Mouse (Mus musculus): ENCODE data around the gene Ctsa. TPM values are rescaled to one million over a fixed set of nuclear protein-coding genes. Genes with fewer than 3 reads are reported as not detected.
"Not testable (repeated sequence)": the region's sequence is repeated elsewhere in the genome, so short reads cannot be mapped to it uniquely, and the experiment has no call there.

The Ctsa gene
- polyA plus RNA-seq, 1 experiment from 2014 or later = 135 TPM

DNA sequence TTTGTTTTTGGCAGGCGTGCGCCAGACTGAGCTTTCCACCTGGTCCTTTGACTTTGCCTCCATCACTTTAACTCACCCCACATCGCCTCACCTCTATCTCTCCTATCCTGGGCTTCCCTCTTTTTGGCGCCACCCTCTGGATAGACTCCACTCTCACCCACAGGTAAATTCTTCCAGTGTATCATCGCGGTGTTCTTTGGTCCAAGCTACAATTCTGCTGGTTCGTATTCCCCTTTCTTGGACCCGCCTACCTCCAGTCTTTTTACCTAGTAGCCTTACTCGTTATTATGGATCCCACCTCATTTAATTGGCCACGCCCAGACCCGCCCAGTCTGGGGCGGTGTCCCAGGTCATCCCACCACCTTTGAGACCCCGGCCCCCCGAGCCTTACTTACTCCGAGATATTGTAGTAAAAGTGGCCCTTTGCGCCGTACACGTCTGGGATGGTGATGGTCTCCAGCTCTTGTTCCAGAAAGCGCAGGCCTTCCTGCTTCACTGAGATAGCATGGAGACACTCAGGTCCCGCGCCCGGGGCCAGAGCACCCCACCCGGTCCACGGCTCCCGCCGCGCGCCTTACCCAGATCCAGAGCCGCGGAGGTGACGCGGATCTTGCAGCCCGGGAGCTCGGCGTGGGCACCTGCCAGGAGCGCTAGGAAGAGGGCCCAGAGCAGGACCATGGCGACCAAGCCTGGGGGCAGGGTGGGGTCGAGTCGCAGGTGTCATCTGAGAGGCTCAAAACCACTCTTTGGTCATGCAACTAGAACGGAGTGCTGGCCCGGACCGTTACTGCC, 23.8 kb downstream of the Ctsa start:
- Histone ChIP-seq H3K4me3 (ENCODE audit: low read length) (peak overlapping the region; percentile 56), H3K27ac (ENCODE audit: low read depth, low read length) (no peak overlapping the region), H3K27me3 (ENCODE audit: control insufficient read depth, insufficient read depth, low read length) (peaks cover 24% of the 10 kb centered on the region), H3K36me3 (ENCODE audit: control insufficient read depth, insufficient read depth, low read length) (no peaks in the 10 kb centered on the region), H3K9me3 (ENCODE audit: control insufficient read depth, low read length) (no peaks in the 10 kb centered on the region), H3K4me1 (ENCODE audit: control insufficient read depth, insufficient read depth, low read length) (peaks cover 39% of the 10 kb centered on the region), H3K9ac (ENCODE audit: low read depth, low read length) (peak overlapping the region; percentile 52), H3K4me2 (replicated peaks; ENCODE audit: low read depth, low read length) (peak overlapping the region; percentile 92)
- WGBS = under 1% methylated on average over 42 of the region's 42 CpGs
- ATAC-seq (ENCODE audit: low FRiP score, low TSS enrichment) = 0 out of 2 replicates have a peak, but pooled peaks have one; percentile 18

DNA sequence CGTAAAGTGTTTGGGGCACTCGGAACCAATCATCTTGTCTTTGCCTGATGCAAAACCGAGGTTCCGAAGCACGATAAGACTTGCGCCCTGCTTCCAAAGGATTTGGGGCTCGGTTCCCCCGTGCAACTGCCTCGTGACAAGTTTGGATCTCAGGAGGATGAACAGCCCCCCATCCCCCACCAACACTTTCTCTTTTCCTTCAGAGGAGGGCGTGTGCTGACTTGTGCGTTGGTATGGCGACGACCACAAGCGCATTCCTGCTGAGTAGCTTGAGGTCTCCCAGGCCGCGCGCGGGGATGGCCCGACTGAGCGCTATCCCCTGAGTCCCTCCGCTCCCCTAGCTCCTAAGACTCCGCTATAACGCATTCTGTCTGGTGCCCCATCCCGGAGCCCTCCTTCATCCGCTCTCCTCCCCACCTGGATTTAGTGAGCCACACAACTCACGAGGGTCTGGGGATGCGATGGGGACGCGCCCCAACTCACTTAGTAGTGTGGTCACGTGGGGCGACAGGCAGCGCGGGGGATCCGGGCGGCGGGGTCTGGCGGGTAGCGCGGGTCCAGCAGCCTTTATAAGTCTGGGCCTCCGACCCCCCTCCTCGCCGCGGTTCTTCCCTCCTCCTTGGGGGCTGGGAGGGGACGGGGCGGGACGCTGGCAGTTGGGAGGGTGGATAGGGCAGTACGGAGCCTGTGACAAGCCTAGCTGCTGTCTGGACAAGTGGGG, 24.6 kb downstream of the Ctsa start, which contains the start of gene Pltp:
Gene Pltp (minus strand): TSS at position 611 of the 721 bp plus-strand sequence.
- Histone ChIP-seq H3K9me3 (ENCODE audit: control insufficient read depth, low read length) (no peaks in the 10 kb centered on the region), H3K36me3 (ENCODE audit: control insufficient read depth, insufficient read depth, low read length) (no peaks in the 10 kb centered on the region), H3K27ac (ENCODE audit: low read depth, low read length) (no peak within 1 kb of the TSS), H3K4me2 (replicated peaks; ENCODE audit: low read depth, low read length) (peak within 1 kb of the TSS; percentile 92), H3K9ac (ENCODE audit: low read depth, low read length) (peak within 1 kb of the TSS; percentile 52), H3K4me3 (ENCODE audit: low read length) (peak within 1 kb of the TSS; percentile 56), H3K27me3 (ENCODE audit: control insufficient read depth, insufficient read depth, low read length) (peaks cover 24% of the 10 kb centered on the region), H3K4me1 (ENCODE audit: control insufficient read depth, insufficient read depth, low read length) (peaks cover 46% of the 10 kb centered on the region)
- ATAC-seq (ENCODE audit: low FRiP score, low TSS enrichment) = peak; percentile 60; the same call in 1 of the 2 replicates
- WGBS = 1% methylated on average over 47 of the region's 47 CpGs

DNA sequence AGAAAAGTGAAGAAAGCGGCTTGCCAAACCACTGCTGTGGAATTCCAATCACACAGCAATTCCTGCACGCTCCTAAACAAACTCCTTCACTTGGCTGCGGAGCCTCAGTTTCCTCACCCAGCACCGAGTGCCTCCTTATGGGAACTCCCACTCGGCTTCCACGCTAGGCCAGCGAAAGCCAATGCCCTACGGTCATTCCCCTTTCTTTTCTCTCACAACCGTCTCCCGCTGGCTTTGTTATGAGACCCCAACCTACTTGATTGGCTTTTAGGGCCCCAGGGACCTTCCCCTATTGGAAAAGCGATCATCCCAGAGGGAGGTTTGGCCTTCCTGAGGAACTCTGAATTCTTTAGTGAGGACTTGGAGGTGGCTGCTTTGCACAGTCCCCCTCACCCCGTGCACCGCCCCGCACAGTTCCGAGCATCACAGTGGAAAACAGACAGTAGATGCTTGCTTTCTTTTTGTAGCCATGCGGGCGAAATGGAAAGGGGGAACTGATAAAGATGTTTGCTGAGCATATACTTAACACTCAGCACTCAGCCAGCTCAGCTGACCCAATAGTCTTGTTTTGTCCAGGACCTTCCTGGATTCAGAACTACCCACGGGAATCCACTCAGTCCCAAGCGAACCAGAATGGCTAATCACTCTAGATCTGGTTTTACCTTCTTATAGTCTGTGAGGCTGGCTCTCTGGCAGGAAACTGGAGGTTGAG, 25.3 kb downstream of the Ctsa start:
- ATAC-seq (ENCODE audit: low FRiP score, low TSS enrichment) = no peak
- WGBS = 6% methylated on average over 19 of the region's 19 CpGs
- H3K9ac ChIP-seq (ENCODE audit: low read depth, low read length) = peak overlapping the region; percentile 52
- H3K27me3 ChIP-seq (ENCODE audit: control insufficient read depth, insufficient read depth, low read length) = peaks cover 24% of the 10 kb centered on the region
- H3K9me3 ChIP-seq (ENCODE audit: control insufficient read depth, low read length) = no peaks in the 10 kb centered on the region
- peak overlapping the region; percentile 56 for H3K4me3 ChIP-seq (ENCODE audit: low read length)
- H3K36me3 ChIP-seq (ENCODE audit: control insufficient read depth, insufficient read depth, low read length) = no peaks in the 10 kb centered on the region
- peaks cover 52% of the 10 kb centered on the region for H3K4me1 ChIP-seq (ENCODE audit: control insufficient read depth, insufficient read depth, low read length)
- H3K4me2 ChIP-seq (replicated peaks; ENCODE audit: low read depth, low read length) = peak overlapping the region; percentile 92
- no peak overlapping the region for H3K27ac ChIP-seq (ENCODE audit: low read depth, low read length)

DNA sequence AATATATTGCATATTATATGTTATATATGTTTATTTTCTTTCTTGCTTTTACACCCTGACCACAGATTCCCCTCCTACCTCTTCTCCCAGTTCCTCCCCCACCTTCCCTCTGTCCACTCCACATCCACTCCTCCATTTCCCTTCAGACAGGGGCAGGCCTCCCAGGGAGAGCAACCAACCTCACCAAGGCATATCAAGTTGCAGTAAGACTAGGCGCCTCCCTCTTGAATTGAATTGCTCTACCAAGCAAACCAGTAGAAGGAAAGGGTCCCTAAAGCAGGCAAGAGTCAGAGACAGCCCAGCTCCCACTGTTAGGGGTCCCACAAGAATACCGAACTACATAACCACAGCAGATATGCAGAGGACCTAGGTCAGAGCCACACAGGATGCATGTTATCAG, 26.5 kb downstream of the Ctsa start:
- peaks cover 24% of the 10 kb centered on the region for H3K27me3 ChIP-seq (ENCODE audit: control insufficient read depth, insufficient read depth, low read length)
- no peak overlapping the region for H3K4me3 ChIP-seq (ENCODE audit: low read length)
- 0 out of 2 replicates have a peak overlapping the region, but pooled peaks have one; percentile 8 for H3K4me2 ChIP-seq (replicated peaks; ENCODE audit: low read depth, low read length)
- peak; percentile 61 for ATAC-seq (ENCODE audit: low FRiP score, low TSS enrichment)
- no peaks in the 10 kb centered on the region for H3K36me3 ChIP-seq (ENCODE audit: control insufficient read depth, insufficient read depth, low read length)
- 24% methylated on average over 2 of the region's 2 CpGs for WGBS
- H3K4me1 ChIP-seq (ENCODE audit: control insufficient read depth, insufficient read depth, low read length) = peaks cover 52% of the 10 kb centered on the region
- no peaks in the 10 kb centered on the region for H3K9me3 ChIP-seq (ENCODE audit: control insufficient read depth, low read length)
- H3K27ac ChIP-seq (ENCODE audit: low read depth, low read length) = peak overlapping the region; percentile 51; the same call in 1 of the 2 replicates
- no peak overlapping the region for H3K9ac ChIP-seq (ENCODE audit: low read depth, low read length)

DNA sequence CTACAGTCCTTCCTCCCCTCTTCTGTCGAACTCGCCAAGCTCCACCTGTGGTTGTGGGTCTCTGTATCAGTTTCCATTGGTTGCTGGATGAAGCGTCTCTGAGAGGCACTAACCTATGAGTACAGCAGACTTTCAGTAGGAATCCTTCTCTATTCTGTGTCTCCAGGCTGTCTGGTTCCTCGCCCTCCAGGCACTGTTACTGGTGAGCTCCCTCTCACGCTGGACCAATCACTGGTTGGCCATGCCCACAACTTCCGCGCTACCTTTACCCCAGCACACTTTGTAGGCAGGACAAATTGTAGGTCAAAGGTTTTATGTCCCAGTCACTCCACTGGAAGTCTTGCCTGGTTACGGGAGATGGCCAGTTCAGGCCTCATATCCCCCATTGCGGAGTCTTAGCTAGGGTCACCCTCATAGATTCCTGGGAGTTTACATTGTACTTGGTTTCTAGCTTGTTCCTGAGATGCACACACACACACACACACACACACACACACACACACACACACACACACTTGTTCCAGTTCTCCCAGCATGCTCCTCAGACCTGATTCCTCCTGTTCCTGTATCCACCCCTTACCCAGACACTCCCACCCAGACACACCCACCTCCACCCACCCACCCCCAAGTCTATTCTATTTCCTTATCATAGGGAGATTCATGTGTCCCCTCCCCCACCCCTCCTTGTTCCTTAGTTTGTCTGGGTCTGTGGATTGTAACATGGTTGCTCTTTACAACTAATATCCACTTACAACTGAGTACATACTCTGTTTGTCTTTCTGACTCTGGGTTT, 27.2 kb downstream of the Ctsa start:
- Histone ChIP-seq H3K9me3 (ENCODE audit: control insufficient read depth, low read length) (no peaks in the 10 kb centered on the region), H3K9ac (ENCODE audit: low read depth, low read length) (no peak overlapping the region), H3K27ac (ENCODE audit: low read depth, low read length) (peak overlapping the region; percentile 51; the same call in 1 of the 2 replicates), H3K4me2 (replicated peaks; ENCODE audit: low read depth, low read length) (0 out of 2 replicates have a peak overlapping the region, but pooled peaks have one; percentile 8), H3K4me1 (ENCODE audit: control insufficient read depth, insufficient read depth, low read length) (peaks cover 52% of the 10 kb centered on the region), H3K36me3 (ENCODE audit: control insufficient read depth, insufficient read depth, low read length) (no peaks in the 10 kb centered on the region), H3K4me3 (ENCODE audit: low read length) (no peak overlapping the region), H3K27me3 (ENCODE audit: control insufficient read depth, insufficient read depth, low read length) (peaks cover 22% of the 10 kb centered on the region)
- ATAC-seq (ENCODE audit: low FRiP score, low TSS enrichment) = peak; percentile 17; the same call in 1 of the 2 replicates
- 22% methylated on average over 9 of the region's 9 CpGs for WGBS

DNA sequence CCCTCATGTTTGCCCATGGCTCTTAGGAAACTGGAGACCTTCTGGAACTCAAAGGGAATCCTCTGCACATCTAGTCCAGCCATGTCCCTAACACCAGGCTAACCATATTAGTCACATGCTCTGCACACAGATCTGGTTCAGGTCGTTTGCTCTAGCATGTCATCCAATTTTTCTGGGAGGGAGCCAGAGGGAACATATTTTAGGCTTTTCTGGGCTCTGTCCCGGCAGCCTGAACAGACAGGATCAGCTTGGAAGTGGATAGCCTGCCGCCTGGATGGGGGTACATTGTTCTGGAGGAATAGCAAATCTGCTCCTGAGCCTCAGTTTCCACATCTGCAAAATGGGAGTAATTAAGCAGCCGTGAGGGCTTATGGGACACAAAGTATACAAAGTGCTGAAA, 28.4 kb downstream of the Ctsa start:
- no peak for ATAC-seq (ENCODE audit: low FRiP score, low TSS enrichment)
- Histone ChIP-seq H3K9ac (ENCODE audit: low read depth, low read length) (no peak overlapping the region), H3K9me3 (ENCODE audit: control insufficient read depth, low read length) (no peaks in the 10 kb centered on the region), H3K4me3 (ENCODE audit: low read length) (no peak overlapping the region), H3K4me2 (replicated peaks; ENCODE audit: low read depth, low read length) (no peak overlapping the region), H3K36me3 (ENCODE audit: control insufficient read depth, insufficient read depth, low read length) (no peaks in the 10 kb centered on the region), H3K27me3 (ENCODE audit: control insufficient read depth, insufficient read depth, low read length) (peaks cover 17% of the 10 kb centered on the region), H3K27ac (ENCODE audit: low read depth, low read length) (peak overlapping the region; percentile 65; the same call in 1 of the 2 replicates), H3K4me1 (ENCODE audit: control insufficient read depth, insufficient read depth, low read length) (peaks cover 49% of the 10 kb centered on the region)
- WGBS = 78% methylated on average over 4 of the region's 4 CpGs

DNA sequence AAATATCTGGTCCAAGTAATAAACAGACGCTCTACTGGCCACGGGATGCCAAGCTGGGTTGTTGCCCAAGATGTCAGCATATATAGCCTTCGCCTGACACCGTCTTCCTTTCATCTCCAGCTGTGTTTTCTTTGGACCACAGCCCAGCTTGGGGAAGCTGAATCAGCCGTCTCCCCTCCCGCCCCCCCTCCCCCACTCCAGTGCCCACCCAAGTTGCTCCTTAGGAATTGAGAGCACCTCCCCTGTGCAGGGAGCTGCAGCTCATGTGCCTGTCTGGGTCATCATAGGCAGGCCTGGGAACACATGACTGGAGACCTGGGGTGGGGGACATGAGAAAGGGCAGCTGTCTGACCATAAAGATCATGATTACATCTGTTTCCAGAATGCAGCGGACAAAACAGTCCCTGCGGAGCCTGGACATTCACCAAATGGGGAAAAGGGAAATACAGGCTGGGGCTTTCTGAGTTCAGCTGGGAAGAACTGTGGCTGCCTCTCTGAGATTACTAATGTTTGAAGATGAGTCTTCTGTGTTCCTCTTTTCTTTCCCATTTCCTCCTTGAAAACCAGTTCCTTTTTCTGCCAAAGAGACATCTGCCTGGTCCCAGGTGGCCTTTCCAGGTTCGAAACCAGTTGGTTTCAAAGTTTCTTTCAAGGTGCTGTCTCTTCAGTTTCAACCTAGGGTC, 29.6 kb downstream of the Ctsa start:
- no peaks in the 10 kb centered on the region for H3K9me3 ChIP-seq (ENCODE audit: control insufficient read depth, low read length)
- 0 out of 2 replicates have a peak overlapping the region, but pooled peaks have one; percentile 3 for H3K4me2 ChIP-seq (replicated peaks; ENCODE audit: low read depth, low read length)
- no peak overlapping the region for H3K4me3 ChIP-seq (ENCODE audit: low read length)
- WGBS = 22% methylated on average over 9 of the region's 9 CpGs
- ATAC-seq (ENCODE audit: low FRiP score, low TSS enrichment) = peak; percentile 66
- peak overlapping the region; percentile 65 for H3K27ac ChIP-seq (ENCODE audit: low read depth, low read length)
- H3K36me3 ChIP-seq (ENCODE audit: control insufficient read depth, insufficient read depth, low read length) = no peaks in the 10 kb centered on the region
- no peak overlapping the region for H3K9ac ChIP-seq (ENCODE audit: low read depth, low read length)
- peaks cover 43% of the 10 kb centered on the region for H3K4me1 ChIP-seq (ENCODE audit: control insufficient read depth, insufficient read depth, low read length)
- H3K27me3 ChIP-seq (ENCODE audit: control insufficient read depth, insufficient read depth, low read length) = peaks cover 7% of the 10 kb centered on the region

DNA sequence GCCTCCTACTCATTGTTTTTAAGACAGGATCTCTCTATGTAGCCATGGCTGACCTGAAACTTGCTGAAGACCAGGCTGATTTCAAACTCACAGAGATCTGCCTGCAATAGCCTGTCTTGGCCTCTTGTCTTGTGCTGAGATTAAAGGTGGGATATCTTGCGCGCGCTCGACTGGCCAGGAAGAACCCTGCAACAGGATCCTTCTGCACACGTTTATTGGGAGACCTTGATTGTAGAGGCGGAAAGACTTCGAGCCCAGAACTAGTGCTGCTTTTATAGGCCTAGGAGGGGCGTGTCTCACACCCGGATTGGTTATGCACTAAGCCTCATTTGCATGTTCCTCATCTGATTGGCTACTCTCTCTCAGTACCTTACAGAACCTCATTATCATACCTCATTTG, 30.7 kb downstream of the Ctsa start:
- not testable (repeated sequence) for H3K27me3 ChIP-seq (ENCODE audit: control insufficient read depth, insufficient read depth, low read length); H3K9me3 ChIP-seq (ENCODE audit: control insufficient read depth, low read length); H3K36me3 ChIP-seq (ENCODE audit: control insufficient read depth, insufficient read depth, low read length); ATAC-seq (ENCODE audit: low FRiP score, low TSS enrichment); H3K4me2 ChIP-seq (replicated peaks; ENCODE audit: low read depth, low read length); H3K9ac ChIP-seq (ENCODE audit: low read depth, low read length); H3K4me3 ChIP-seq (ENCODE audit: low read length); H3K27ac ChIP-seq (ENCODE audit: low read depth, low read length)
- H3K4me1 ChIP-seq (ENCODE audit: control insufficient read depth, insufficient read depth, low read length) = peaks cover 34% of the 10 kb centered on the region
- 80% methylated on average over 7 of the region's 9 CpGs for WGBS
